Mouse (Mus musculus) testis, adult 2 months (tissue): ENCODE measurements at regions not wholly inside any gene's neighbourhood (a gene's known extent, or its start where the extent isn't known, plus 50 kb on each side); places are given as distances from the start of the nearest gene placed in this dataset.

Source experiments
- CTCF ChIP-seq: fragments of 200-500 bp; IDR thresholded peaks from 2 replicates; pipeline ENCODE4 v1.5.1; 2012; ENCODE audit warnings: low read depth, mild to moderate bottlenecking, inconsistent platforms, low read length, moderate library complexity; ENCODE audit not compliant: control insufficient read depth, insufficient read depth, insufficient replicate concordance
- POLR2A ChIP-seq: fragments of 200-500 bp; IDR thresholded peaks from 2 replicates; pipeline ENCODE4 v1.6.1; 2012; ENCODE audit warnings: low read depth, mild to moderate bottlenecking, inconsistent platforms, low read length, moderate library complexity; ENCODE audit not compliant: control insufficient read depth

- TF ChIP-seq CTCF (peak; percentile 23; the same call in 1 of the 2 replicates), POLR2A (no peak)
These were observed 84.9 kb upstream of the Mctp2 start for GRCm38 (mm10) chr7:72391323-72391722.
